Mouse (Mus musculus) telencephalon, adult 2 months (tissue): ENCODE data around the gene Nxf1.
"Not testable (repeated sequence)": the region's sequence is repeated elsewhere in the genome, so short reads cannot be mapped to it uniquely, and the experiment has no call there.

ENCODE experiments used
- DNase-seq: peaks from one replicate; pipeline ENCODE4 v3.0.0-alpha.2; 2011; ENCODE audit warnings: low read depth, low spot score

The Nxf1 gene

DNA sequence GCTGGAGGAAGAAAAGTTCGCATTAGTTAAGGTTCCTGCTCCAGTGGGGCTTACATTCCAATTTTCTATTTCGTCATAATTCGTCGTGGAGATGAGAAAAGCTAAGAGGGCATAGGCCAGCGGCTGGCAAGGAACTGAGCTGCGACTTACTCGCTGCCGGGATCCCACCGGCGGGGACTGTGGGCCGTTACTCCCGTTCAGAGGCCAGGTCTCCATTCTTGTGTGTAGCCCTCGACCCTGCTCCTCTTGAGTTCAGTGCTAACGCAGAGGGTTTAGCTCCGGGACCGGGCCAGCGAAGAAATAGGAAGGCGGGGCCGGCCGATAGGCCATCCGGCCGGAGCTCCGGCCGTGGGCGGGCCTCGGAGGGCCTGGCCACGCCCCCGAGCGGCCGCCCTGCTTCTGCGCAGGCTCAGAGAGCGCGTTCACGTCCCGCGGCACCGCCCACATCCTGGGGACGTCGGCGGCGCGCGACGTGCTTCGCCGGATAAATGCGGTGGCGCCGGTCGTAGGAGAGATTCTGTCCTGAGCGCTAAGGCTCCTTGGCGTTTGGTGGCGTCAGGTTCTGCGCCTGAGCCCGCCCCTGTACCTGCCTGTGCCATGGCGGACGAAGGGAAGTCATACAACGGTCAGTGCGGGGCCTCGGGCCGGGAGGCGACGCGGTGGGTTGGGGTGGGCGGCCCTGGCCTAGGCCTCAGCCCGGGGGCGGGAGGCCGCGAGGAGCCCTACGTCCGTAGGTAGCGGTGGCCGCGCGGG is at the start of gene Nxf1:
TSS of gene Nxf1 (plus strand) at position 439 of the 753 bp plus-strand sequence.
- peak; percentile 87 for DNase-seq

DNA sequence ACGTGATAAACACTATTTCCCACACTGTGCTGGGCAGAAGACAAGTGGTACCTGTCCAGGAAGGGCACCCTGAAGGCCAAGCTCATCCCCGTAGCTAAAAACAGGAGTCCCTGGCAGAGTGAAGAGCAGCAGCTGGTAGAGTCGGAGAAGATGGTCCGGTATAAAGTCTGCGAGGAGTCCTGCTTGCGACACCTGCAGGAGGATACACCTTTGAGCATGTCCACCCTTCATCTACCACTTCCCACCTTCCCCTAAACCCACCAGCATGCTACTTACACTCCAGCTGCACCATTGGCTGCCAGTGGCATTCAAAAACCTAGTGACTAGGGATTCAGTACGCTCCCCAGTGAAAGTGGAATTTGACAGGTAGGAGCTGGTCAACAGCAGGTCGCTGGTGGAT is 47.9 kb upstream of the Nxf1 start:
- no peak for DNase-seq

DNA sequence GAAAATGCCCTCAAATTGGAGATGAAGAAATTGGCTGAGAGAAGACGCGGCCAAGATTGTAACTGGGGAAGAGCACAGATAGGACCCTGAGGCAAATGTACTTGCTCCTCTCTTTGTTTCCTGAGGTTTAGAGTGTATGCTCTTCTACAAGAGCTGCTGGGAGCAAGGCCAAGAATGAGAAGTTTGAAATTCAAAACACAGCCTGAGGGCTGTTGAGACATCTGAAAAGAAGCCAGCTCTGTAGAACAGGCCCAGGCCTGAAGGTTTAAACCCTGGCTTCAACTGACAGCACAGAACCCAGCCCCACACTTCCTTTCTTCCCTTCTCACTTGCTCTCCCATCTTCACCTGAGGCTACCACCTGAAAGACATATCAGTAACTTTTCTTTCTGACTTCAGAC is 46.8 kb upstream of the Nxf1 start:
- DNase-seq = no peak

DNA sequence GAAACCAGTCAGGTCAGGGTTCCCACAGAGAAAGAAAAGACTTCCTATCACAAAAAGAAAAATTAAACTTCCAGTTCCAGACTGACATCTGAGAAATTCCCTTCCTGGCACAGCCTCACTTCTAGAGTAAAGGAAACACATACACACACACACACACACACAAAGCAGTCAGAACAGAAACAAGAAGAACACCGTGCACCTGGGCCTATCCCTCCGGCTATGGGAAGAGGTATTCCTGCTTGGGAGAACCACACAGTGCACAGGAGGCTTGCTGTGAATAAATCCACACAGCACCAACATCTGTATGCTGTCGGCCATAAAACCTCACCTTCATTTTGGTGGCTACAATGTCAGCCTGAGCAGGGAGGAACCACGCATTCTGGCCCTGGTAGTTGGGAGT is 45.4 kb upstream of the Nxf1 start:
- DNase-seq = no peak

DNA sequence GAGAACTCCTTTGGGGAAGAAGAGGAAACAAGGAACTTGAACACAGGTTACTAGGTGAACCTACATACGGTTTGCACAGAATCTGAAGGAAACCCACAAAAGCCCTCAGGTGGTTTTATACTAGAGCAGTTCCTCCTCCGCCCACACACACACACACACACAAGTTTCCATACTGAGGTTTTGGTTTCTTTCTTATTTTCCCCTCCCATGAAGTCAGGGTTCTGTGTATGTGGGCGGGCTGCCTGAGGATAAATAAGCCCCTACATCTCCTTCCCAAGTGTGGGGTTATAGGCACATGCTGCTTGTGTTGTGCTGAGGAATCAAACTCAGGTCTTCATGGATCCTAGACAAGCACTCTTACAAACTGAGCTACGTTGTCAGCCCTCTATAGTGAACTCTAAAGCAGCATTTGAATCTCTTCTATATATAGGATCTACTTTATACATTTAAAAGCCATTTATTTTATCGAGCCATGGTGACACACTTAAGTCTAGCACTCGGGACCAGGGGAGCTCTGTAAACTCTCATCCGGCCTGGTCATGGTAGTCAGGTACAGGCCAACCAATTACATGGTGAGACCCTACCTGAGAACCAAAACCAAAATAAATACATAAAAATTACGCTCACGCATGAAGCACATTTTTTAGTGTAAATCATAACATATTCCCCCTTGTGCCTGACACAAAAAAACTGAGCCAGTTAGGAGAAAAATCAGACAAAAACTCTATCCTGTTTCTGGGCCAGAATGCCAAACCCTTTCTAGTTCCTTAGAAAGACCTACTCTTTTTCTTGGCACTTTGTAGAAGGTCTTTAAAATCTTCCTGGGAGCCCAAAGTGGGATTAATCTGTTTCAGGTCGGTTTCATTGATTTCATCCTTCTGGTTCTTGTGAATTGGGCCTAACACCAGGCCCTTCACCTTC is 44.7 kb upstream of the Nxf1 start:
- DNase-seq = no peak

DNA sequence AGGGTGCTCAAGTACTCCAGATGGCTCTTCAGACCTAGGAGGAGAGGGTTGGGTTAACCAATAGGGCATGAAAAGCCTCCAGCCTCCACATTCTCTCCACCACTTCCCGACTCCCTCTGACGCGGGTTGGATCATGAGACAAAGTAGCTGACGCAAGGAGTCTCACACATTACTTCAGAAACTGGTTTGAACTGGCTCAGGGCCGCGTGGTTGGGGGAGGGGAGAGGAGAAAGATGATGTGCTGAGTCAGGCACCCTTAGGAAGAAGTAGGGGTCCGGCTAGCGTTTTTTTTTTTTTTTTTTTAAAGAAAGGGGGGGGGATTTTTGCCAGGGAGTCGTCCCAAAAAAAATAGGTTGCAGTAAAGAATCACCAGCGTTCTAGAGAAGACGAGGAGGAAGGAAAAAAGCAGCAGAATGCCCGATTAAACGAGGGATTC is 44.0 kb upstream of the Nxf1 start:
- DNase-seq = no peak

- peak; percentile 79 for DNase-seq
Measured at GRCm38 (mm10) chr19:8713306-8713996, 43.4 kb upstream of the Nxf1 start.

- no peak for DNase-seq
Measured at GRCm38 (mm10) chr19:8713997-8714652, 42.7 kb upstream of the Nxf1 start.

GRCm38 (mm10) chr19:8714653-8715481 is 42.0 kb upstream of the Nxf1 start:
- DNase-seq = no peak

DNA sequence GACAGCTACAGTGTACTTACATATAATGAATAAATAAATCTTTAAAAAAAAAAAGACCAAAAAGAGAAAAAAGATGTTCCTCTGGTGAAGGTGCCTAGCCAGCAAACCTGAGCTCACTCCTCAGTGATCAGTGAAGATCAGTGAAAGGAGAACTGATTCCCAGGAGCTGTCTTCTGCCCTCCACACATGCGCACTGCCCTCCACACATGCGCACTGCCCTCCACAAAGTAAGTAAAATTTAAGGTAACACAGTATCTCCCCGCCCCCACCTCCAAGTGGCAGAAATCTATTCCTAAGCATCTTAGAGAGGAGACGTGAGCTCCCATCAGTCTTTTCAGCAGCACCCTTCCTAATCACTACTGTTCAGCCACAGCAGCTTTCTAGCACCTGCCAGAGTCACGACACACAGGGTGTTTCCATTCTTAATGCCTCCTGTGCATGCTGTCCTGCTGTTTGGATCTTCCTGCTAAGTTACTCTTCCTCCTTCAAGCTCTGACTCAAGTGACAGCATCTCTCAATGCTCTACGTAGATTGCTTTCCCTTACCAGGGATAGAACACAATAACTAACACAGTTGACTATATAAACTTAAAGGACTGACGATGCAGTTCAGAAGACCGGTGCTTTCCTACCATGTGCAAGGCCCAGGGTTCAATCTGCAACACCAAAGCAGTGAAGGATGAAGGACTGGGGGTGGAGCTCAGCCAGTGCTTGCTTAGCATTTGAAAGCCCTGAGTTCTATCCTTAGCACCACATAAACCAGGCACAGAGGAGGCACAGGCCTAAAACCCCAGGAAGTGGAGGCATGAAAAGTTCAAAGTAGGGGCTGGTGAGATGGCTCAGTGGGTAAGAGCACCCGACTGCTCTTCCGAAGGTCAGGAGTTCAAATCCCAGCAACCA is 40.8 kb upstream of the Nxf1 start:
- no peak for DNase-seq

- DNase-seq = no peak
Measured at GRCm38 (mm10) chr19:8716767-8717475, 40.0 kb upstream of the Nxf1 start.

- DNase-seq = no peak
Measured at GRCm38 (mm10) chr19:8718357-8718756, 38.5 kb upstream of the Nxf1 start.

GRCm38 (mm10) chr19:8719037-8719436 is 37.8 kb upstream of the Nxf1 start:
- not testable (repeated sequence) for DNase-seq

GRCm38 (mm10) chr19:8721378-8721777 is 35.5 kb upstream of the Nxf1 start:
- DNase-seq = no peak

DNA sequence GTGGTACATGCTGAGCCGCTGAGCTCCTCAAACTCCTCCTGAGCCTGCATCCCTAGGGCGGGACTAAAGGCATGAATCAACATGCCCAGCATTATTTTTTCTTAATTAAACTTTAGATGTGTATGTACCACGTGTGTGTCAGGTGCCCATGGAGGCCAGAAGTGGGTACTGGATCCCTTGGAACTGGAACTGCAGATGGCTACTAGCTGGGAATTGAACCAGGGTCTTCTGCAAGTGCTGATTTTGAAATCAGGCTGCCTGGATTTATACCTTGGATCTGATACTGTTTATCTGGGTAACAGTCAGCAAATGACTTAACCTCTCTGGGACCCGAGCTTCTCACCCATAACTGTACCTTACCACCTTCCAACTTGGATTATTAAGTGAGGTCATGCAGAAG is 34.9 kb upstream of the Nxf1 start:
- no peak for DNase-seq

- no peak for DNase-seq
Measured at GRCm38 (mm10) chr19:8722559-8722906, 34.3 kb upstream of the Nxf1 start.

- DNase-seq = peak; percentile 99
Measured at GRCm38 (mm10) chr19:8722907-8723573, 33.8 kb upstream of the Nxf1 start, which contains the start of gene Slc3a2. Gene Slc3a2, minus strand, starts transcription at chr19:8723369.

DNA sequence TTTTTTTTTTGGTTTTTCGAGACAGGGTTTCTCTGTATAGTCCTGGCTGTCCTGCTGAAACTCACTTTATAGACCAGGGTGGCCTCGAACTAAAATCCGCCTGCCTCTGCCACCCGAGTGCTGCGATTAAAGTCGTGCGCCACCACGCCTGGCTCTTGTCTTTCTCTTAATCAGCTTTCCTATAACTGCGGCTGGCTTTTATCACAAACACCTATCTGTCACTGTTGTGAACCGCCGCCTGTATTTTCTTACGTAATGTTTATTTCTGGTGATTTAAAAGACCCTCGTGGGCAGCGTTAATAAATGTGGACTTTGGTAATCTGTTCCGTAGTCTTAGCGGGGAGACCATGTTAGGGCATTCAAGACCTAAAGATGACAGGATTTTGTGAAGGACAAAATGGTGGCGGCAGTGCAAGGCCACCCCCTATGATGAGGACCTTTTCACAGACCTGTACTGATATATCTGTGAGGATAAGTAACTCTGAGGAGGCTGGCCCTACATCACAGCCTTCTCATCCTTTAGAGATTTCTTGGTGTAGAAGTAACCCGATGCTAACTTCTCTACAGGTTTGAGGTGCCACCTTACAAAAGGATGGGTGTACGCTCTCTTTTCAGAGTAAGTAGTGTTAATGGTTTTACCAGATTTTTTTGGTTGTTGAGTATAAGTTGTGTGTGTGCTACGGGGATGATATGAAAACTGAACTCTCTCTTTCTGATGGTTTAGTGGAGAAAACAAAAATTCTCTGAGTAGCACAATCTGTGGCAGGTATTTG is 33.1 kb upstream of the Nxf1 start:
- no peak for DNase-seq
